Mouse (Mus musculus) forebrain, postnatal 0 days (tissue): ENCODE data around the gene Hoxb4. TPM values are rescaled to one million over a fixed set of nuclear protein-coding genes. Genes with fewer than 3 reads are reported as not detected.

ENCODE experiments used
- ATAC-seq: fragments of 200-750 bp; cut with Nextera tagmentation; 2 replicates; pipeline ENCODE4 v1.8.0; 2017; ENCODE audit warnings: mild to moderate bottlenecking, moderate library complexity
- DNase-seq: peaks from one replicate; pipeline ENCODE4 v3.0.0-alpha.2; 2015
- H3K27ac ChIP-seq: fragments of 300-500 bp; sonication (generic); 2 replicates; pipeline ENCODE4 v1.5.1; 2014; ENCODE audit warnings: low read depth, mild to moderate bottlenecking, antibody characterized with exemption, low read length, moderate library complexity, mixed read lengths
- H3K27me3 ChIP-seq: fragments of 300-500 bp; sonication (generic); 2 replicates; pipeline ENCODE4 v1.6.1; 2014; ENCODE audit warnings: mild to moderate bottlenecking, low read length, mixed read lengths; ENCODE audit not compliant: insufficient read depth
- H3K36me3 ChIP-seq: fragments of 300-500 bp; sonication (generic); 2 replicates; pipeline ENCODE4 v1.6.1; 2014; ENCODE audit warnings: mild to moderate bottlenecking, moderate library complexity; ENCODE audit not compliant: insufficient read depth
- H3K4me1 ChIP-seq: fragments of 300-500 bp; sonication (generic); 2 replicates; pipeline ENCODE4 v1.6.1; 2014; ENCODE audit warnings: antibody characterized with exemption; ENCODE audit not compliant: insufficient read depth
- H3K4me2 ChIP-seq: fragments of 300-500 bp; sonication (generic); 2 replicates; pipeline ENCODE4 v1.6.1; 2014; ENCODE audit warnings: low read depth, mild to moderate bottlenecking, moderate library complexity
- H3K4me3 ChIP-seq: fragments of 300-500 bp; sonication (generic); 2 replicates; pipeline ENCODE4 v1.5.1; 2014; ENCODE audit warnings: low read depth, low read length, mixed read lengths
- H3K9ac ChIP-seq: fragments of 300-500 bp; sonication (generic); 2 replicates; pipeline ENCODE4 v1.6.1; 2014; ENCODE audit warnings: mild to moderate bottlenecking
- H3K9me3 ChIP-seq: fragments of 300-500 bp; sonication (generic); 2 replicates; pipeline ENCODE4 v1.6.1; 2016; ENCODE audit warnings: low read length
- CTCF ChIP-seq: sonication (generic); IDR thresholded peaks from 2 replicates; pipeline ENCODE4 v1.5.1; 2016; ENCODE audit warnings: antibody characterized with exemption, control low read depth, low read depth
- WGBS: fragments of 180-500 bp; shearing (Covaris S2); extraction: QIAGEN DNeasy Blood & Tissue Kit; methylation state at CpG from one replicate; pipeline ENCODE4 v1.1.7; 2014; 5-methylcytosine and 5-hydroxymethylcytosine counted together
- polyA plus RNA-seq: library from polyadenylated mRNA; unstranded; fragments of >200 nt; fragmentation: Nextera tagmentation; extraction: Ambion mirVana; gene quantifications from 2 replicates; pipeline ENCODE4 v1.2.1, GENCODE M21; 2015
- total RNA-seq: library from RNA; depleted of rRNA; stranded (reverse); fragments of >200 nt; gene quantifications from 2 replicates; pipeline ENCODE4 v1.2.3, GENCODE M21; 2014

Hoxb4 gene
- total and polyA plus RNA-seq, 2 experiments from 2014 or later: not detected

- Histone ChIP-seq H3K4me3 (no peak overlapping the region), H3K4me1 (no peaks in the 10 kb centered on the region), H3K4me2 (no peak overlapping the region), H3K36me3 (no peaks in the 10 kb centered on the region), H3K27me3 (peaks cover 100% of the 10 kb centered on the region), H3K9me3 (no peaks in the 10 kb centered on the region), H3K27ac (no peak overlapping the region), H3K9ac (no peak overlapping the region)
- 34% methylated on average over 6 of the region's 6 CpGs for WGBS
- DNase-seq (no peak), ATAC-seq (no peak)
- TF ChIP-seq CTCF: no peak
Measured at GRCm38 (mm10) chr11:96305505-96306182, 12.4 kb upstream of the Hoxb4 start.

DNA sequence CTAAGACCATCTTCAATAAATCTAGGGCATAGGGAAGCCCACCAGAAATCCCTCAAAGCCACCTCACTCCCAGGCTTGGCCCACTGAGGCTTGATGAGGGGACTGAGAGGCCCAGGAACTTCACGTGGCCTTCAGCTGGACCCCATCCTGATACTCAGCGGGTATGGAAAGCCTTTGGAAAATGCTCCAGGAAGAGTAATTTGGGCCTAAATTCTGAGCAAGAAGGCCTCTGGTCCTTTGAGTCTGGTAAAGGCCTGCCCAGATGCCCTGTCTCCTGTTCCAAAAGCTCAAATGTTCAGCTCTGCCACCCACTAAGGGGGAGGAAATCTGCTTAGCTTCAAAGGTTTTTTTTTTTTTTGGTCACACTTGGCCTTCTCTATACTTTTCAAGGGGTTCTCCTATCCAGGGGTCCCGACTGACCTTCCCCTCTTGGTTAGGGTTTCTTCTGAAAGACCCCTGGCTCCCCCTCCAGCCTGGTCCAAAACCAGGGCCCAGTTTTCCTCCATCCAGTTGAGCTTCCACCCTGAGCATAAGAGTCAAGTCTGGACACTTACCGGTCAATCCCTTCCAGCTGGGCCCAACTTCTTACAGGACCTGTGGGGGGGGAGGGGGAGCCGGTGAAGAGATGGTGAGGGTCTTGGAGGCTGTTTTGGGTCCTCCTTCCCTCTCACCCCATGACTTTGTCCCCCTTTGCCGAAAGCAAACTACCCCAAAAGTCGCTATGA, 11.7 kb upstream of the Hoxb4 start:
- WGBS: 7% methylated on average over 7 of the region's 7 CpGs
- Histone ChIP-seq H3K9me3 (no peaks in the 10 kb centered on the region), H3K4me3 (no peak overlapping the region), H3K27me3 (peaks cover 100% of the 10 kb centered on the region), H3K4me2 (no peak overlapping the region), H3K36me3 (no peaks in the 10 kb centered on the region), H3K4me1 (no peaks in the 10 kb centered on the region), H3K9ac (no peak overlapping the region), H3K27ac (no peak overlapping the region)
- no peak for DNase-seq
- TF ChIP-seq CTCF: no peak
- no peak for ATAC-seq

DNA sequence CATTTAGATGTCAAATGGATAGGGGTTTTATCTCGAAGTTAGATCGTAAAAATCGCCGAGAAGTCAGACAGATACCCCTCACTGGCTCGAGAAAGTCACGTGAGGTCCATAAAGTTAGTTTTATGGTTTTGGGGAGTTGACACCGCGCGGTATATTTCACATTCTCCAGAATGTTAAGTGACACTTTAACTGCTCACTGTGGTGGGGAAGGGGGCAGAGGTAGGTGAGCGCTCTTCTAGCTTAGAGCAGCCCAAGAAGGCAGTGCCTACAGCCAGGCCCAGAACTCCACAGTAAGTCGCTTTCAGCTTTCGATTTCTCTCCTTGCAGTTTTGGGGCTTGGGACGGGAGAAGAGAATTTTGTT, 11.2 kb upstream of the Hoxb4 start:
- ATAC-seq (no peak), DNase-seq (no peak)
- 6% methylated on average over 13 of the region's 13 CpGs for WGBS
- Histone ChIP-seq H3K27ac (no peak overlapping the region), H3K27me3 (peaks cover 100% of the 10 kb centered on the region), H3K9ac (no peak overlapping the region), H3K36me3 (no peaks in the 10 kb centered on the region), H3K4me3 (no peak overlapping the region), H3K4me1 (no peaks in the 10 kb centered on the region), H3K4me2 (no peak overlapping the region), H3K9me3 (no peaks in the 10 kb centered on the region)
- TF ChIP-seq CTCF: no peak

DNA sequence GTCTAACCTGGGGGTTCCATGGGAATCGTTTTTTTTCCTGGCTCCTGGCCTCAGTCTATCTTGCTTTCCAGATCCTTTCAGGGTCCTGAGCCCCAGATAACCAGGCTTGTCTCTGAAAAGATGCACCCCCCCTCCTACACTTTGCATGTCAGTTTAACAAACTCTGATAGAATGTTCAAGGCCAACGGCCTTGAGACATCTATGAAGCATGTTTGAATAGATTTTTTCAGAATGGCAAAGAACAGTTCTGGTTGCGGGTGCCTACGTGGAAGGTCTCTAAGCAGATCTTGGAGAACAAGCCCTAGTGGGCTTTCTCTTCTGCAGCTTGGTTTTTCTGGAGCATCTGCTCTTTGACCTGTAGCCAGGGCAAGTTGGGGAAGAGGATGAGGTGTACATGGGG, 9.3 kb upstream of the Hoxb4 start:
- H3K4me2 ChIP-seq: no peak overlapping the region
- no peak overlapping the region for H3K4me3 ChIP-seq
- H3K36me3 ChIP-seq: no peaks in the 10 kb centered on the region
- peaks cover 100% of the 10 kb centered on the region for H3K27me3 ChIP-seq
- H3K27ac ChIP-seq: no peak overlapping the region
- no peak for DNase-seq
- no peaks in the 10 kb centered on the region for H3K9me3 ChIP-seq
- ATAC-seq: no peak
- 12% methylated on average over 4 of the region's 4 CpGs for WGBS
- H3K4me1 ChIP-seq: no peaks in the 10 kb centered on the region
- no peak overlapping the region for H3K9ac ChIP-seq
- no peak for TF ChIP-seq CTCF

GRCm38 (mm10) chr11:96309288-96309687, 8.8 kb upstream of the Hoxb4 start:
- H3K9me3 ChIP-seq: no peaks in the 10 kb centered on the region
- H3K36me3 ChIP-seq: no peaks in the 10 kb centered on the region
- no peak for TF ChIP-seq CTCF
- H3K27ac ChIP-seq: no peak overlapping the region
- WGBS: 7% methylated on average over 4 of the region's 4 CpGs
- no peak for DNase-seq
- ATAC-seq: no peak
- peaks cover 100% of the 10 kb centered on the region for H3K27me3 ChIP-seq
- no peak overlapping the region for H3K4me2 ChIP-seq
- no peak overlapping the region for H3K9ac ChIP-seq
- H3K4me3 ChIP-seq: no peak overlapping the region
- H3K4me1 ChIP-seq: no peaks in the 10 kb centered on the region

DNA sequence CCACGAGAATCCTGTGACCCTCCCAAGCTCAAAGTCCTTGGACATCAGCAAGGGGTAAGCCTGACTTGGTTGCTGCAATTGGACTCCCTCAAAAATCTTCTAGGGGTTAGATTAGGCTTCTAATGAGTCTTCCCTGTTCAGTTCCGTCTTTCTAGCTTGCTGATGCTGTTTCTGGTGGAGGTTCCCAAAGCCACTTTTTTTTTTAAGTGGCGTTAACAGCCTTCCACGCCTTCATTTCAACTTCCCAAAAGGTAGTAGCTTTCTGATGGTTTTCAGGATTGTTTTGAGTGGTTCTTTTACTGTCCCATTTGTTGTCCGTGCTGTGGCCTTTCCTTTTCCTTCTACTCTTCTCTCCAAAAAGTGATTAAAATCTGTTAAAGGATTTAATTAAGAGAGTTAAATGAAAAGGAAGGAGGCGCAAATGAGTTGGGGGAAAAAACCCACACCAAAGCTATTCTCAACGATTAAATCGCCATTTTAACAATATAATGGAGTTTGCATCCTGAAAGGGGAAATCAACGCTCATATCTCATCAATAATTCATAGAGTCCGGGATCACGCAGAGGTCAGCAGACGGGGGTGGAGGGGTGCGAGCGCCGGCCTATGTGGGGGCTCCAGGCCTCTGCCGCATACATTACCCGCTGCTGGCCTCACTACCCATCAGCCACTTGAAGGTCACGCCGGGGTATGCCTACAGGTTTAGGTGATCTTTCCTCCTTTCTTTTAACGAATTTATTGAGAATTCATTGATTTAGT, 7.7 kb upstream of the Hoxb4 start:
- H3K4me3 ChIP-seq: no peak overlapping the region
- no peak overlapping the region for H3K4me2 ChIP-seq
- no peak overlapping the region for H3K9ac ChIP-seq
- no peaks in the 10 kb centered on the region for H3K4me1 ChIP-seq
- no peak for DNase-seq
- H3K9me3 ChIP-seq: no peaks in the 10 kb centered on the region
- H3K27me3 ChIP-seq: peaks cover 100% of the 10 kb centered on the region
- WGBS: 2% methylated on average over 20 of the region's 20 CpGs
- TF ChIP-seq CTCF: no peak
- H3K27ac ChIP-seq: no peak overlapping the region
- no peaks in the 10 kb centered on the region for H3K36me3 ChIP-seq
- ATAC-seq: no peak

DNA sequence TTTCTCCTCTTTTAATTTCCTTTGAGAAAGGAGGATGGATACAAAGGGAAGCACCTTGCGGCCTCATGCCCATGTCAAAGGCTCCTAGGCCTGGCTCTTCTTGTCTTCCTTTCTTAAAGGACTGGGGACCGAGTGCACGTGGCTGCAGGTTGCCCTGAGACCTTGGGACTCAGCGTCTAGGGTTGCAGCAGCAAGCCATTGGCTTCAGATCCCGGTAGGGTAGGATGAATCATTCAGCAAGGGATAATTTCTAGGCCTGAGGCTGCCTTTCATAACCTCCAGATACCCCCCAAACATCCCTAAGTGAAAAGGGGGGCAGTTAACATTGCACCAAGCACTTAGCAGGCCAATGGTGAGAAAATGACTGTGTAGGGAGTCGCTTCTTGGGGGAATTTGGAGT, 7.0 kb upstream of the Hoxb4 start:
- WGBS: 4% methylated on average over 6 of the region's 6 CpGs
- TF ChIP-seq CTCF: no peak

More for the DNA sequence above, 7.0 kb upstream of the Hoxb4 start:
- no peak overlapping the region for H3K27ac ChIP-seq
- H3K4me2 ChIP-seq: no peak overlapping the region
- H3K9ac ChIP-seq: no peak overlapping the region
- no peak overlapping the region for H3K4me3 ChIP-seq
- no peaks in the 10 kb centered on the region for H3K9me3 ChIP-seq
- H3K36me3 ChIP-seq: no peaks in the 10 kb centered on the region
- peaks cover 100% of the 10 kb centered on the region for H3K27me3 ChIP-seq
- no peak for DNase-seq
- H3K4me1 ChIP-seq: no peaks in the 10 kb centered on the region
- ATAC-seq: no peak
